Mouse (Mus musculus) kidney, postnatal 4 days (tissue): ENCODE measurements at regions not wholly inside any gene's neighbourhood (a gene's known extent, or its start where the extent isn't known, plus 50 kb on each side); places are given as distances from the start of the nearest gene placed in this dataset.
"Not testable (repeated sequence)": the region's sequence is repeated elsewhere in the genome, so short reads cannot be mapped to it uniquely, and the experiment has no call there.

Source experiments
- DNase-seq, 2 experiments: peaks; one replicate each; pipeline ENCODE4 v3.0.0; 2021; ENCODE audit warnings: mixed read lengths in 2 of 2

DNA sequence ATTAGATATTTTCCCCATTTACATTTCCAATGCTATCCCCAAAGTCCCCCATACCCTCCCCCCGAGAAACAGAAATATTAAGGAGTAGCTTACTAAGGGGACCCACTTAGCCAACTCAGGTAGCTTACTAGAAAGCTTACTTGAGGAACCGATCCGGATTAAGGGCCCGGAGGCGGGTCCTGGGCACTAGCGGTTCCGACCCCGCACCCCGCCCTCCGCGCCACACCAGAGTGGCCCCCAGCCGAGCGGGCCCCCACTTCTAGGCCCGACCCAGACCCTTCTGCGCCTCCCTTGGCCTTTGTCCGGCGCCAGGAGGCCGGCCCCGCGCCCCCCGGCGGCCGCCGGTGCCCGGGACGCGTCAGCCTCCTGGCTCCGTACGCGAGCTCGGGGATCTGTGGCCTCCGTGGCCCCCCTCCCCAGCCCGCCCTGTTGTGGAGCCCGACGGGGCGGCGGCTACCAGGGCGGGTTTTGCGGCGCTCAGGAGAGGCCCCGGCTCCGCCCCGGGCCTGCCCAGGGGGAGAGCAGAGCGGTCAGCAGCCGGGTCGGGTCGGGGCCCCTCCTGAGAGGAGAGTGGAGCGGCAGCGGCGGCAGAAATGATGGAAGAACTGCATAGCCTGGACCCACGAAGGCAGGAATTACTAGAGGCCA is 106.5 kb downstream of the Zfp600 start:
- DNase-seq: peak; percentile 24 to 39

DNA sequence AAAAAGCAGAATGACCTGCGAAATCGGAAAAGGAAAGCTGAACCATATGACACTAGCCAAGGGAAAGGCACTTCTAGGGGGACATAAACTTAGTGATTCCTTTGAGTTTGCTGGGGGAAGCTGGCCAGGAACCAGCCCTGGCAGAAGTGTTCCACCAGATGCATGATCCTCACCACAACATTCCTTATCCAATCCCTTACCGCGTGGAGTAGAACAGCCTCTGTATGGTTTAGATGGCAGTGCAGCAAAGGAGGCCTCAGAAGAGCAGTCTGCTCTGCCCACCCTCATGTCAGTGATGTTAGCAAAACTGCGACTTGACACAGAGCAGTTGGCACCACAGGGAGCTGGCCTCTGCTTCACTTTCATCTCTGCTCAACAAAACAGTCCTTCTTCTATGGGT is 107.2 kb downstream of the Zfp600 start:
- not testable (repeated sequence) for DNase-seq

DNA sequence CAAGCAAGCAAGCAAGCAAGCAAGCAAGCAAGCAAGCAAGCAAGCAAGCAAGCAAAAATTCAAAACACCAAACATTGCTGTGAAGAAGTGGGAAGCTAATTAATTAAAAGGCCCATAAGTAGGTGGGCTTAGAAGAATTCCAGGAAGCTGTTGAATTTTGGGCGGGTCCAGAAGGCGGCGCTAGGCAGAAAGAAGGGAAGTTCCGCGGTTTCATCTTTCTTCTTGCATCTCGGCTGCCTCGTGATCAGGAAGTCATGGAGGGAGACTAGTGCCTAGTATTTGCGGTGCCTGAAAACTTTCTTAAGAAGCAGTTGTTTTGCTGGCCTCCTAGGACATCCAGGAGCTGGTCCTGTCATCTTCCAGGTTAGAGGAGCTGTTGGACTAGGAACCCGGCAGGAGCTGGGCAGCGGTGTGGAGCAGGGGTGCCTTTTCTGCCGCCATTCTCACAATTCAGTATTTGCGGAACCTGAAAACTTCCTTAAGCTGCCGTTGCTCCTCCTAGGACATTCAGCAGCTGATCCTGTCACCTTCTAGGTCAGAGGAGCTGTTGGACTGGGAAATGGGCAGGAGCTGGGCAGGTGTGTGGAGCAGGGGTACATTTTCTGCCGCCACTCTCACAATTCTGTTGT is 113.6 kb downstream of the Zfp600 start:
- not testable (repeated sequence) for DNase-seq
